Mouse (Mus musculus) stomach, postnatal 0 days (tissue): ENCODE data around the gene Cd96.

Experiments
- CTCF ChIP-seq: IDR thresholded peaks from 2 replicates; pipeline ENCODE4 v1.5.1; 2016; ENCODE audit warnings: antibody characterized with exemption, low read depth, mild to moderate bottlenecking, moderate library complexity
- EP300 ChIP-seq: optimal IDR thresholded peaks from 2 replicates; pipeline ENCODE3; 2016; ENCODE audit warnings: antibody characterized with exemption

GRCm38 (mm10) chr16:46068000-46068399 lies 52.1 kb downstream of the Cd96 start:
- TF ChIP-seq CTCF (no peak), EP300 (no peak)
